Mouse (Mus musculus): ENCODE measurements around the gene F2r. TPM values are rescaled to one million over a fixed set of nuclear protein-coding genes. Genes with fewer than 3 reads are reported as not detected.

F2r gene
- total RNA-seq, 1 experiment, result 113 TPM

- DNase-seq (ENCODE audit: low read depth, low spot score), result no peak
- Histone ChIP-seq H3K36me3 (ENCODE audit: control insufficient read depth, insufficient read depth, low read length, poor library complexity, severe bottlenecking) (peaks cover 5% of the 10 kb centered on the region; the same call in 1 of the 2 replicates), H3K9me3 (ENCODE audit: control insufficient read depth, insufficient read depth, low read depth, low read length) (no peaks in the 10 kb centered on the region), H3K27ac (ENCODE audit: insufficient read depth, low read depth, low read length, poor library complexity, severe bottlenecking) (no peak overlapping the region), H3K9ac (ENCODE audit: insufficient read depth, low read depth, low read length, poor library complexity, severe bottlenecking) (no peak overlapping the region), H3K4me3 (ENCODE audit: insufficient read depth in 1 of 2, low read depth in 1 of 2, low read length in 2 of 2, poor library complexity in 1 of 2, severe bottlenecking in 1 of 2) (no peak overlapping the region), H3K4me1 (ENCODE audit: control insufficient read depth in 2 of 2, insufficient read depth in 2 of 2, low read length in 2 of 2, poor library complexity in 1 of 2) (peaks cover 0 to 2% of the 10 kb centered on the region in 2 experiments; a peak in 1 of 4 replicates)
- in situ Hi-C loops (cut with MboI; ENCODE audit: low sequenced_read_pairs in 2 of 2, unreplicated experiment in 2 of 2), result no loop called here
- no peak for TF ChIP-seq CHD2 (IDR thresholded peaks at IDR 0.05; ENCODE audit: low read depth, low read length)
- TF ChIP-seq MAFK (IDR thresholded peaks at IDR 0.05; ENCODE audit: insufficient read depth, low read depth, low read length), result no peak
- TF ChIP-seq HCFC1 (IDR thresholded peaks at IDR 0.05; ENCODE audit: borderline replicate concordance, insufficient read depth, low read length), result no peak
- TF ChIP-seq ZNF384 (IDR thresholded peaks at IDR 0.05; ENCODE audit: low read depth, low read length), result no peak
- TF ChIP-seq ZC3H11A (IDR thresholded peaks at IDR 0.05; ENCODE audit: borderline replicate concordance, low read depth, low read length), result no peak
Measured at GRCm38 (mm10) chr13:95597578-95597977, 20.7 kb downstream of the F2r start.

DNA sequence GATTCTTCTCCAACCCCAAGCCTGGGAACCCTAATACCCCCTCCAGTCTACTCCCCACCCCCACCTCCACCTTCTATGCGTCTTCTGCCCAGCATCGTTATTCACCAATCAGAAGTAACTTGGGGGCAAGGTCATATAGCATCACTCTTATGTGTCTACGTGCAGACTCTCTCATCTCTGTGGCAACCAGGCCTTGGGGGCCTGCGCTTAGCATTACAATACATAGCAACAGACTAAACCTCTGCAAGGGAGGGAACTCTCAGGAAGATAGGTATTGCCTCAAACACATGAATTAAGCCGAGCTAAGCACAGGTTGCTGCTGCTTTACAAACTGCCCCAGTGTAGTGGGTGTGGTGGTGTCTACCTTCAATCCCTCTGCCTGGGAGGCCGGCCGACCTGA is 21.6 kb downstream of the F2r start:
- Histone ChIP-seq H3K36me3 (ENCODE audit: control insufficient read depth, insufficient read depth, low read length, poor library complexity, severe bottlenecking) (peaks cover 2% of the 10 kb centered on the region; the same call in 1 of the 2 replicates), H3K9ac (ENCODE audit: insufficient read depth, low read depth, low read length, poor library complexity, severe bottlenecking) (no peak overlapping the region), H3K27ac (ENCODE audit: insufficient read depth, low read depth, low read length, poor library complexity, severe bottlenecking) (no peak overlapping the region), H3K9me3 (ENCODE audit: control insufficient read depth, insufficient read depth, low read depth, low read length) (no peaks in the 10 kb centered on the region), H3K4me1 (ENCODE audit: control insufficient read depth in 2 of 2, insufficient read depth in 2 of 2, low read length in 2 of 2, poor library complexity in 1 of 2) (peaks cover 0 to 2% of the 10 kb centered on the region in 2 experiments; a peak in 1 of 4 replicates), H3K4me3 (ENCODE audit: insufficient read depth in 1 of 2, low read depth in 1 of 2, low read length in 2 of 2, poor library complexity in 1 of 2, severe bottlenecking in 1 of 2) (no peak overlapping the region)
- no peak for TF ChIP-seq CHD2 (IDR thresholded peaks at IDR 0.05; ENCODE audit: low read depth, low read length)
- TF ChIP-seq MAFK (IDR thresholded peaks at IDR 0.05; ENCODE audit: insufficient read depth, low read depth, low read length), result no peak
- no peak for TF ChIP-seq ZC3H11A (IDR thresholded peaks at IDR 0.05; ENCODE audit: borderline replicate concordance, low read depth, low read length)
- no peak for TF ChIP-seq ZNF384 (IDR thresholded peaks at IDR 0.05; ENCODE audit: low read depth, low read length)
- no peak for TF ChIP-seq HCFC1 (IDR thresholded peaks at IDR 0.05; ENCODE audit: borderline replicate concordance, insufficient read depth, low read length)
- no peak for DNase-seq (ENCODE audit: low read depth, low spot score)
- in situ Hi-C loops (cut with MboI; ENCODE audit: low sequenced_read_pairs in 2 of 2, unreplicated experiment in 2 of 2), result no loop called here

- H3K9ac ChIP-seq (ENCODE audit: insufficient read depth, low read depth, low read length, poor library complexity, severe bottlenecking), result no peak overlapping the region
- H3K27ac ChIP-seq (ENCODE audit: insufficient read depth, low read depth, low read length, poor library complexity, severe bottlenecking), result no peak overlapping the region
- TF ChIP-seq ZNF384 (IDR thresholded peaks at IDR 0.05; ENCODE audit: low read depth, low read length) (no peak), CHD2 (IDR thresholded peaks at IDR 0.05; ENCODE audit: low read depth, low read length) (no peak), MAFK (IDR thresholded peaks at IDR 0.05; ENCODE audit: insufficient read depth, low read depth, low read length) (no peak), HCFC1 (IDR thresholded peaks at IDR 0.05; ENCODE audit: borderline replicate concordance, insufficient read depth, low read length) (no peak), ZC3H11A (IDR thresholded peaks at IDR 0.05; ENCODE audit: borderline replicate concordance, low read depth, low read length) (no peak)
- no peak for DNase-seq (ENCODE audit: low read depth, low spot score)
- in situ Hi-C loops (cut with MboI; ENCODE audit: low sequenced_read_pairs in 2 of 2, unreplicated experiment in 2 of 2), result no loop called here
- H3K4me3 ChIP-seq (ENCODE audit: insufficient read depth in 1 of 2, low read depth in 1 of 2, low read length in 2 of 2, poor library complexity in 1 of 2, severe bottlenecking in 1 of 2), result no peak overlapping the region
- no peaks in the 10 kb centered on the region for H3K9me3 ChIP-seq (ENCODE audit: control insufficient read depth, insufficient read depth, low read depth, low read length)
- peaks cover 0 to 2% of the 10 kb centered on the region in 2 experiments; a peak in 1 of 4 replicates for H3K4me1 ChIP-seq (ENCODE audit: control insufficient read depth in 2 of 2, insufficient read depth in 2 of 2, low read length in 2 of 2, poor library complexity in 1 of 2)
- no peaks in the 10 kb centered on the region for H3K36me3 ChIP-seq (ENCODE audit: control insufficient read depth, insufficient read depth, low read length, poor library complexity, severe bottlenecking)
Measured at GRCm38 (mm10) chr13:95595921-95596320, 22.4 kb downstream of the F2r start.

GRCm38 (mm10) chr13:95595411-95595810 is 22.9 kb downstream of the F2r start:
- peaks cover 0 to 2% of the 10 kb centered on the region in 2 experiments; a peak in 1 of 4 replicates for H3K4me1 ChIP-seq (ENCODE audit: control insufficient read depth in 2 of 2, insufficient read depth in 2 of 2, low read length in 2 of 2, poor library complexity in 1 of 2)
- in situ Hi-C loops (cut with MboI; ENCODE audit: low sequenced_read_pairs in 2 of 2, unreplicated experiment in 2 of 2), result no loop called here
- H3K9me3 ChIP-seq (ENCODE audit: control insufficient read depth, insufficient read depth, low read depth, low read length), result no peaks in the 10 kb centered on the region
- H3K9ac ChIP-seq (ENCODE audit: insufficient read depth, low read depth, low read length, poor library complexity, severe bottlenecking), result no peak overlapping the region
- DNase-seq (ENCODE audit: low read depth, low spot score), result no peak
- H3K27ac ChIP-seq (ENCODE audit: insufficient read depth, low read depth, low read length, poor library complexity, severe bottlenecking), result no peak overlapping the region
- TF ChIP-seq CHD2 (IDR thresholded peaks at IDR 0.05; ENCODE audit: low read depth, low read length) (no peak), ZC3H11A (IDR thresholded peaks at IDR 0.05; ENCODE audit: borderline replicate concordance, low read depth, low read length) (no peak)
- H3K36me3 ChIP-seq (ENCODE audit: control insufficient read depth, insufficient read depth, low read length, poor library complexity, severe bottlenecking), result no peaks in the 10 kb centered on the region
- H3K4me3 ChIP-seq (ENCODE audit: insufficient read depth in 1 of 2, low read depth in 1 of 2, low read length in 2 of 2, poor library complexity in 1 of 2, severe bottlenecking in 1 of 2), result no peak overlapping the region

DNA sequence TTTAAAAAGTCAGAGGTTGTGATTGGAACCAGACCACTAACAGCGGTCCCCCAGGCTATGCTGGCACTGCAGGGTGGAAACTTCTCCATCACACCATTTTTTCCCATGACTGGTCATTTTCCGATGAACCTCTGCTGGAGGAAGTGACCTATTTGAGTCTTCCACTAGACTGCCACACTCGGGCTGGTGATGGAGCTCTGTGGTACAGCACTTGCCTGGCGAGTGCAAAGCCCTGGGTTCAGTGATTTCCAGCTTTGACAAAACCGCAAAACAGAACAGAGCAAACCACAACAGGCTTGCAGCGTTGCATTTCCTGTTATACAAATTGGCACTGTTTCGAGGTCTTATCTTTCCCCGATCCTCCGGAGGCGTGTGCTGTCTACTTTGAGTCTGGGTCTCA is 25.4 kb downstream of the F2r start:
- no peak overlapping the region for H3K4me3 ChIP-seq (ENCODE audit: insufficient read depth in 1 of 2, low read depth in 1 of 2, low read length in 2 of 2, poor library complexity in 1 of 2, severe bottlenecking in 1 of 2)
- in situ Hi-C loops (cut with MboI; ENCODE audit: low sequenced_read_pairs in 2 of 2, unreplicated experiment in 2 of 2), result no loop called here
- no peak for DNase-seq (ENCODE audit: low read depth, low spot score)
- H3K9me3 ChIP-seq (ENCODE audit: control insufficient read depth, insufficient read depth, low read depth, low read length), result no peaks in the 10 kb centered on the region
- no peak overlapping the region for H3K27ac ChIP-seq (ENCODE audit: insufficient read depth, low read depth, low read length, poor library complexity, severe bottlenecking)
- H3K9ac ChIP-seq (ENCODE audit: insufficient read depth, low read depth, low read length, poor library complexity, severe bottlenecking), result no peak overlapping the region
- H3K4me1 ChIP-seq (ENCODE audit: control insufficient read depth in 2 of 2, insufficient read depth in 2 of 2, low read length in 2 of 2, poor library complexity in 1 of 2), result no peaks in the 10 kb centered on the region
- TF ChIP-seq HCFC1 (IDR thresholded peaks at IDR 0.05; ENCODE audit: borderline replicate concordance, insufficient read depth, low read length), result no peak
- TF ChIP-seq CHD2 (IDR thresholded peaks at IDR 0.05; ENCODE audit: low read depth, low read length), result no peak
- no peak for TF ChIP-seq MAFK (IDR thresholded peaks at IDR 0.05; ENCODE audit: insufficient read depth, low read depth, low read length)
- no peak for TF ChIP-seq ZC3H11A (IDR thresholded peaks at IDR 0.05; ENCODE audit: borderline replicate concordance, low read depth, low read length)
- no peak for TF ChIP-seq ZNF384 (IDR thresholded peaks at IDR 0.05; ENCODE audit: low read depth, low read length)
- no peaks in the 10 kb centered on the region for H3K36me3 ChIP-seq (ENCODE audit: control insufficient read depth, insufficient read depth, low read length, poor library complexity, severe bottlenecking)
